Mouse (Mus musculus) fat pad, adult 2 months (tissue): Measurements from ENCODE around the gene Trim7.
"Not testable (repeated sequence)": the region's sequence is repeated elsewhere in the genome, so short reads cannot be mapped to it uniquely, and the experiment has no call there.

Experiments
- DNase-seq: peaks from one replicate; pipeline ENCODE4 v3.0.0-alpha.2; 2011; ENCODE audit warnings: low read depth, low spot score; ENCODE audit errors: extremely low read depth

The Trim7 gene

GRCm38 (mm10) chr11:48823536-48823972 is 2.4 kb upstream of the Trim7 start:
- no peak for DNase-seq

GRCm38 (mm10) chr11:48824311-48824830 is 1.6 kb upstream of the Trim7 start:
- DNase-seq: no peak

- no peak for DNase-seq
Measured at GRCm38 (mm10) chr11:48826752-48827096, 784 bp downstream of the Trim7 start.

GRCm38 (mm10) chr11:48827926-48828325 is 2.0 kb downstream of the Trim7 start:
- DNase-seq: no peak

- no peak for DNase-seq
Measured at GRCm38 (mm10) chr11:48830279-48830678, 4.3 kb downstream of the Trim7 start.

GRCm38 (mm10) chr11:48831273-48831672 is 5.3 kb downstream of the Trim7 start:
- DNase-seq: no peak

- DNase-seq: no peak
Measured at GRCm38 (mm10) chr11:48833078-48833730, 7.3 kb downstream of the Trim7 start.

GRCm38 (mm10) chr11:48833731-48834639 is 8.0 kb downstream of the Trim7 start:
- DNase-seq: no peak

GRCm38 (mm10) chr11:48835923-48836322 is 10.0 kb downstream of the Trim7 start:
- DNase-seq: no peak

GRCm38 (mm10) chr11:48836990-48837309 is 11.0 kb downstream of the Trim7 start:
- DNase-seq: no peak

- DNase-seq: no peak
Measured at GRCm38 (mm10) chr11:48837310-48838180, 11.6 kb downstream of the Trim7 start.

- no peak for DNase-seq
Measured at GRCm38 (mm10) chr11:48838181-48838797, 12.3 kb downstream of the Trim7 start.

- DNase-seq: no peak
Measured at GRCm38 (mm10) chr11:48838879-48839680, 13.1 kb downstream of the Trim7 start.

GRCm38 (mm10) chr11:48840805-48841204 is 14.9 kb downstream of the Trim7 start:
- no peak for DNase-seq

- DNase-seq: no peak
Measured at GRCm38 (mm10) chr11:48841213-48841612, 15.3 kb downstream of the Trim7 start.

GRCm38 (mm10) chr11:48842378-48842792 is 16.4 kb downstream of the Trim7 start:
- no peak for DNase-seq

GRCm38 (mm10) chr11:48843202-48843601 is 17.3 kb downstream of the Trim7 start:
- DNase-seq: no peak

- no peak for DNase-seq
Measured at GRCm38 (mm10) chr11:48844309-48844708, 18.4 kb downstream of the Trim7 start.

GRCm38 (mm10) chr11:48845244-48845815 is 19.4 kb downstream of the Trim7 start:
- no peak for DNase-seq

- not testable (repeated sequence) for DNase-seq
Measured at GRCm38 (mm10) chr11:48846362-48846761, 20.4 kb downstream of the Trim7 start.
